Mouse (Mus musculus) intestine, postnatal 0 days (tissue): ENCODE data around the gene Hps3. TPM values are rescaled to one million over a fixed set of nuclear protein-coding genes. Genes with fewer than 3 reads are reported as not detected.

Experiments used
- ATAC-seq: fragments of 200-750 bp; cut with Nextera tagmentation; 2 replicates; pipeline ENCODE4 v1.8.0; 2017; ENCODE audit warnings: mild to moderate bottlenecking, moderate TSS enrichment, moderate library complexity
- H3K27ac ChIP-seq: fragments of 300-500 bp; sonication (generic); 2 replicates; pipeline ENCODE4 v1.5.1; 2014; ENCODE audit warnings: mild to moderate bottlenecking, low read depth, low read length, moderate library complexity
- H3K27me3 ChIP-seq: fragments of 300-500 bp; sonication (generic); replicated peaks from 2 replicates; pipeline ENCODE4 v1.6.1; 2014; ENCODE audit warnings: low read length, mixed read lengths; ENCODE audit not compliant: control insufficient read depth, insufficient read depth
- H3K36me3 ChIP-seq: fragments of 300-500 bp; sonication (generic); 2 replicates; pipeline ENCODE4 v1.6.1; 2014; ENCODE audit warnings: mild to moderate bottlenecking, moderate library complexity; ENCODE audit not compliant: control insufficient read depth, insufficient read depth
- H3K4me1 ChIP-seq: fragments of 300-500 bp; sonication (generic); replicated peaks from 2 replicates; pipeline ENCODE4 v1.6.1; 2014; ENCODE audit warnings: antibody characterized with exemption, low read length, mixed read lengths; ENCODE audit not compliant: control insufficient read depth, insufficient read depth
- H3K4me2 ChIP-seq: fragments of 300-500 bp; sonication (generic); replicated peaks from 2 replicates; pipeline ENCODE4 v1.6.1; 2014; ENCODE audit warnings: low read depth, mild to moderate bottlenecking, moderate library complexity
- H3K4me3 ChIP-seq: fragments of 300-500 bp; sonication (generic); 2 replicates; pipeline ENCODE4 v1.5.1; 2014; ENCODE audit warnings: low read depth, low read length
- H3K9ac ChIP-seq: fragments of 300-500 bp; sonication (generic); 2 replicates; pipeline ENCODE4 v1.6.1; 2014; ENCODE audit warnings: mild to moderate bottlenecking, low read depth, low read length
- H3K9me3 ChIP-seq: fragments of 300-500 bp; sonication (generic); 2 replicates; pipeline ENCODE4 v1.6.1; 2016; ENCODE audit warnings: mixed run types; ENCODE audit not compliant: control insufficient read depth
- CTCF ChIP-seq: sonication (generic); IDR thresholded peaks from 2 replicates; pipeline ENCODE4 v1.5.1; 2016; ENCODE audit warnings: low read depth, mild to moderate bottlenecking, control low read depth, antibody characterized with exemption, moderate library complexity
- WGBS: fragments of 180-500 bp; shearing (Covaris S2); extraction: QIAGEN DNeasy Blood & Tissue Kit; methylation state at CpG from one replicate; pipeline ENCODE4 v1.1.7; 2014; 5-methylcytosine and 5-hydroxymethylcytosine counted together
- polyA plus RNA-seq: library from polyadenylated mRNA; unstranded; fragments of >200 nt; fragmentation: Nextera tagmentation; extraction: Ambion mirVana; gene quantifications from 2 replicates; pipeline ENCODE4 v1.2.1, GENCODE M21; 2015

Gene Hps3
- polyA plus RNA-seq, 1 experiment from 2014 or later = 6.0 TPM

GRCm38 (mm10) chr3:20036069-20036468 lies 954 bp upstream of the Hps3 start:
- no peak overlapping the region for H3K9ac ChIP-seq
- WGBS = 81% methylated on average over 4 of the region's 4 CpGs
- no peak overlapping the region for H3K4me3 ChIP-seq
- H3K4me2 ChIP-seq = no peak overlapping the region
- no peaks in the 10 kb centered on the region for H3K36me3 ChIP-seq
- H3K9me3 ChIP-seq = no peaks in the 10 kb centered on the region
- no peak overlapping the region for H3K27ac ChIP-seq
- H3K4me1 ChIP-seq = no peaks in the 10 kb centered on the region
- TF ChIP-seq CTCF = no peak
- ATAC-seq = no peak
- no peaks in the 10 kb centered on the region for H3K27me3 ChIP-seq

DNA sequence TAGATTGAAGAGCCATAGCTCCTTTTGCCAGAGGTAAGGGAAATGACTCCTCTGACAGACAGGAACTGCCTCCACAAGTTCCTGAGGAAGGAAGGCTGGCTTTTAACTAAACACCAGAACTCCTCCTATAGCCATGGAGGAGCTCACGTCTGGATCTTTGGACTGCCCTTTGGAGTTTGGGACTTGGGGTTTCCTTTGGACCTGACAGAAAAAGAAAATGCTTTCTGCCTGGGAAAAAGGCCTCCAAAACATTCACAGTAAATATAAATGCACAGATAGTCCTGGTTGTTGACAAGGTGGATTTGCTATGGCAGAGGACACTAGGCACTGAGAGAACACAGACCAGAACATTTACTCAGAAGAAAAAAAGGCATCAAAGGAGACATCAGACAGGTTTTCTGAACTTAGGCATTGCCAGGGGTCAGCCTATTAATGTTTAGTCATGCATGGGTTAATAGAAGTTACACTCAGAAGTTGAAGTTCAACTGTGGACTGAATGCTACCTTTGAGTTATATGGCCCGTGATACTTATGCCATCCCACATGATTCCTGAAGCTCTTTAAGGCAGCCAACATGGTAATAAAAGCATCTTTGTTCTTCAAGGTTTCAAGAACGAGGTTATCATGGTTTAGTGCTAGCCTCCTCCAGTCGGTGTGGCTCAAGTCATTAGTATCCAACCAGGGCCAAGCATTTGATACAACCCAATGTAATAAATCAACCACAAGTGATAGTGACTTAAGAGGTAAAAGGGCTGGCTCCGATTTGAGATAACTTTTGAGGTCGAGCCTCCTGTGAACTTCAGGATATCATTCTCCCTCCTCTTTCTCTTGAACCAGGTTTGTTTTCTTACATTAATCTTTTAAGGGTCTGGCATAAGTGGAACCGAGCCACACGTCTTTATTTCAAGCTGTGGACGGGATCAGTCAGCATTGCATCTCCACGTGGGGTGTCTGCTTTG lies 1.1 kb downstream of the Hps3 start:
- 7% methylated on average over 10 of the region's 10 CpGs for WGBS
- peak overlapping the region; percentile 77 for H3K4me2 ChIP-seq
- no peak for TF ChIP-seq CTCF
- no peaks in the 10 kb centered on the region for H3K9me3 ChIP-seq
- H3K4me1 ChIP-seq = no peaks in the 10 kb centered on the region
- no peaks in the 10 kb centered on the region for H3K36me3 ChIP-seq
- ATAC-seq = 0 out of 2 replicates have a peak, but pooled peaks have one; percentile 10
- H3K9ac ChIP-seq = no peak overlapping the region
- H3K4me3 ChIP-seq = peak overlapping the region; percentile 68
- H3K27ac ChIP-seq = peak overlapping the region; percentile 68
- no peaks in the 10 kb centered on the region for H3K27me3 ChIP-seq

DNA sequence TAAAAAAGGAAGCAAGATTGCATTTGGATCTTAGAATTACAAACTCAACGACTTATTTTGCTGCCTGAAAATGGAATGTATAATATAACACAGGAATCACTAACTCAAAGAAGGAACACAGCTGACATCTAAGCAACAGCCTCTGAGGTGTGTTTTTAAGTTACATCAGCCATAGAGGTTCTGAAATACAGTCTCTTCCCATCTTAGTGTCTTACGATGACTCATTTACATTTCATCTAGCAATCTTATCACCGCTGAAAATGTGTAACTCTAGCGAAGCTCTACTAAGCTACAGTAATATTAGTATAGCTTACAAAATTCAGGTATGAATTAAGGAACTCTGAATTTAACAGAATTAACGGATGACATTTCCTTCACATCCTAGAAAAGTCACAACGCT lies 4.3 kb downstream of the Hps3 start:
- WGBS = 90% methylated on average over 6 of the region's 6 CpGs
- Histone ChIP-seq H3K4me3 (no peak overlapping the region), H3K27ac (no peak overlapping the region), H3K9me3 (no peaks in the 10 kb centered on the region), H3K9ac (no peak overlapping the region), H3K27me3 (no peaks in the 10 kb centered on the region), H3K4me2 (no peak overlapping the region), H3K36me3 (peaks cover 14% of the 10 kb centered on the region), H3K4me1 (no peaks in the 10 kb centered on the region)
- ATAC-seq = no peak
- no peak for TF ChIP-seq CTCF

GRCm38 (mm10) chr3:20028640-20029039 lies 6.5 kb downstream of the Hps3 start:
- Histone ChIP-seq H3K27me3 (no peaks in the 10 kb centered on the region), H3K4me1 (no peaks in the 10 kb centered on the region), H3K4me2 (no peak overlapping the region), H3K9me3 (no peaks in the 10 kb centered on the region), H3K4me3 (no peak overlapping the region), H3K36me3 (peaks cover 33% of the 10 kb centered on the region), H3K27ac (no peak overlapping the region), H3K9ac (no peak overlapping the region)
- TF ChIP-seq CTCF = no peak
- WGBS = 91% methylated on average over 3 of the region's 3 CpGs
- no peak for ATAC-seq

GRCm38 (mm10) chr3:20027788-20028187 lies 7.3 kb downstream of the Hps3 start:
- no peak overlapping the region for H3K9ac ChIP-seq
- TF ChIP-seq CTCF = no peak
- no peaks in the 10 kb centered on the region for H3K27me3 ChIP-seq
- H3K4me2 ChIP-seq = no peak overlapping the region
- no peak for ATAC-seq
- peaks cover 41% of the 10 kb centered on the region for H3K36me3 ChIP-seq
- H3K9me3 ChIP-seq = no peaks in the 10 kb centered on the region
- no peak overlapping the region for H3K27ac ChIP-seq
- H3K4me1 ChIP-seq = no peaks in the 10 kb centered on the region
- no peak overlapping the region for H3K4me3 ChIP-seq
- 94% methylated on average over 5 of the region's 5 CpGs for WGBS

DNA sequence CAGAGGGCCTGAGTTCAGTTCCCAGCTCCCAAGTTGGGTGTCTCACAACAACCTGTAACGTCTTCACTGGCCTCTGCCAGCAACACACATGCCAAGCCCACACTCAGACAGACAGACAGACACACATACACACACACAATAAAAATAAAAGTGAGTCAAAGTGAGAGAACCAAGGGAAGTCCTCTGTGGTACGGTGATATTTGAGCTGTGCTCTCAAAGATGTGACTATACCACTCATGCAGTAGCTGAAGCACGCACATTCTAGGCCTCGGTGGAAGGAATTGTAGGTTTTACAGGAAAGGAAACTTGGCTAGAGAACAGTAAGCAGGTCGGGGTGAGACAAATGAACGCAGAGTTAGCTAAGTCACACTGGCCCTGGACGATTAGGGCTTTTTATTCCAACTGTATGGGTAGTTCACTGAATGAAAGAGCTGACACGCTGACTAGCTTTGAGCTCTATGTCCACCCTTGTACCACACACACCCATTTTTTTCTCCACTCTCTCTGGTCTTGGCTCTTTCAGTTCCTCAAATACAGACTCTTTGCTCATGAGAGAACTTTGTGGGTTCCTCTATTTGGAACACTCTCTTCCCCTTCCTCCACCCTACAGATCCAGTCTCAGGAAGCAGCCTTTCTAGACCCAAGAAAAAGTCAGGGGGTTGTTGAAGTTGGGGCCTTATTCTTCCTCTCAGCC lies 8.0 kb downstream of the Hps3 start:
- Histone ChIP-seq H3K36me3 (peaks cover 43% of the 10 kb centered on the region), H3K4me2 (no peak overlapping the region), H3K9ac (no peak overlapping the region), H3K4me3 (no peak overlapping the region), H3K27me3 (no peaks in the 10 kb centered on the region), H3K9me3 (no peaks in the 10 kb centered on the region), H3K27ac (no peak overlapping the region), H3K4me1 (no peaks in the 10 kb centered on the region)
- TF ChIP-seq CTCF = no peak
- 86% methylated on average over 8 of the region's 8 CpGs for WGBS
- ATAC-seq = no peak
